Mouse (Mus musculus): ENCODE measurements at regions not wholly inside any gene's neighbourhood (a gene's known extent, or its start where the extent isn't known, plus 50 kb on each side); places are given as distances from the start of the nearest gene placed in this dataset.

DNA sequence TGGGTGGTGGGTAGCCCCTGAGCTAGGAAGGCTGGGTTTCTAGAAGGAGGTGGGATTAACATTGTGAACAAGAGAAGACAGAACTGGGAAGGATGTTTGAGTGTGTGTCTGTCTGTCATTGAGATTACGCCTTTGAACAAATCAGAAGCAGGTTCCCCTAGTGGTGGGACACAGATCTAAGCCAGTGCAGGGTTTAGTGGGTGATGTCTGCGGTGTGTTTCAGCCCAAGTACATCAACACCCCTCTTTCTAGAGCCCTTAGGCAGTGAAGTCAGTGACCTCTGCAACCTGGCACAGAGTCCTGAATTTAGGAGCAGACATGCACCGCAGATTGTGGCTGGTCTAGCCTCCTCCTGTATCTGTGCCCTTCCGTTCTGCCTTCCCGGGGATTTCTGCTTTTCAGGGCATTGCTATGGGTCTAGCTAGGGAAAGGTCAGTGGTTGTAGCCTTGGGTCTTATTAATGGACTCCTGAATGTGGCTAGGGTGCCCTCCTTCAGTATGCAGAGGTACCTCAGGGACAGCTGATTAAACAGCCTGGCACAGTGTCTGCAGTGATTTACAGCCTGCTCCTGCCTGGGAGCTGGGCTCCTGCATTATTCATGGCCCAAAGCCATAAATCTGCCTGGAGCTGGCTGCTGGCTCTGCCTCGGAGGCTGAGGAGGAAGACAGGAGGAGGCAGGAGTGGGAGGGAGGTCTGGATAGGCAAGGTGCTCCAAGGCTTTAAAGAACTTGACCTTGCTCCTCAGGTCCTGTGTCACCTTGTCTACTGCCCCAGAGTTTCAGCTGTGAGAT lies 264.3 kb downstream of the Dysf start:
- peaks cover 11% of the 10 kb centered on the region for H3K4me1 ChIP-seq
- 78% methylated on average over 6 of the region's 6 CpGs for WGBS
- no peak for DNase-seq (ENCODE audit: low spot score)
- peaks cover 11% of the 10 kb centered on the region for H3K27me3 ChIP-seq (ENCODE audit: low read depth, poor library complexity, severe bottlenecking)
- no peaks in the 10 kb centered on the region for H3K9me3 ChIP-seq (replicated peaks)
- 0 out of 2 replicates have a peak overlapping the region, but pooled peaks have one; percentile 33 for H3K27ac ChIP-seq (replicated peaks)
- H3K4me3 ChIP-seq: no peak overlapping the region
- no peaks in the 10 kb centered on the region for H3K36me3 ChIP-seq

DNA sequence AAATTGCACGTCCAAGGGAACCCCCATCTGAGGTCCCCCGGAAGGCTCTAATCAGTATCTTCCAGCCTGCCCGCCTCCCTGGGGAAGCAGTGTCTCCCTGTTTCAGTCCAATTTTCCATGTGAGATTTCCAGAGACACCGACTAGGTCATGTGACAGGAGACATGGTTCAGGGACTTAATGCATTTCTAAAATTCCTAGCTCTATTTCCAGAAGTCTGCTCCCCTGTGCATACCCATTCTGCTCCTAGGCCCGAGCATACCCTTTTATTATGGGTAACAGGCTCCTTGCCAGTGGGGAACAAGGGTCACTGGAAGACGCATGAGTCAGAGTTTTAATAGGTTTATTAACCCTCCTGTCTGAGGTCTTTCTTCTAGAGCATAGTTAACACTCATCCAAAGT lies 263.6 kb downstream of the Dysf start:
- H3K4me1 ChIP-seq: peaks cover 11% of the 10 kb centered on the region
- H3K36me3 ChIP-seq: no peaks in the 10 kb centered on the region
- WGBS: 93% methylated on average over 6 of the region's 6 CpGs
- H3K4me3 ChIP-seq: no peak overlapping the region
- no peak overlapping the region for H3K27ac ChIP-seq (replicated peaks)
- no peak for DNase-seq (ENCODE audit: low spot score)
- H3K9me3 ChIP-seq (replicated peaks): no peaks in the 10 kb centered on the region
- peaks cover 11% of the 10 kb centered on the region for H3K27me3 ChIP-seq (ENCODE audit: low read depth, poor library complexity, severe bottlenecking)

DNA sequence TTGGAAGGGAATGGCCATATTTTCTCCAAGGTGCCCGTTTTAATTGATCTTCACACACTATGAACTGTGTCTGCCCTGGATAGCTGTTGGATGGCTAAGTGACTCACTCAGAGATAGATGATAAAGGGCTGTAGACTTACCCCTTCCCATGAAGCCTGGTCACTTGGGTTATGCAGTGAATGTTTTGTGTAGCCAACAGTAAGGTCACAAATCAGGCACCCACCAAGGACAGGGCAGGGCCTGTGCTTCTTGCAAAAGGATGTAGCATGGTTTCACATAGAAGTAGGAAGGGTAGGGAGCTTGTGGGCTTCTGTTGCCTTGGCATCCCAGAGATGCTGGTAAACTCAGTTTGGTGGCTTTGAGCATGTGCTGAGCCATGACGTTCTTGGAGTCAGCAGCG lies 263.1 kb downstream of the Dysf start:
- no peaks in the 10 kb centered on the region for H3K36me3 ChIP-seq
- no peak overlapping the region for H3K4me3 ChIP-seq
- no peaks in the 10 kb centered on the region for H3K9me3 ChIP-seq (replicated peaks)
- peaks cover 11% of the 10 kb centered on the region for H3K27me3 ChIP-seq (ENCODE audit: low read depth, poor library complexity, severe bottlenecking)
- WGBS: 86% methylated on average over 3 of the region's 3 CpGs
- no peak for DNase-seq (ENCODE audit: low spot score)
- H3K4me1 ChIP-seq: peaks cover 11% of the 10 kb centered on the region
- no peak overlapping the region for H3K27ac ChIP-seq (replicated peaks)

DNA sequence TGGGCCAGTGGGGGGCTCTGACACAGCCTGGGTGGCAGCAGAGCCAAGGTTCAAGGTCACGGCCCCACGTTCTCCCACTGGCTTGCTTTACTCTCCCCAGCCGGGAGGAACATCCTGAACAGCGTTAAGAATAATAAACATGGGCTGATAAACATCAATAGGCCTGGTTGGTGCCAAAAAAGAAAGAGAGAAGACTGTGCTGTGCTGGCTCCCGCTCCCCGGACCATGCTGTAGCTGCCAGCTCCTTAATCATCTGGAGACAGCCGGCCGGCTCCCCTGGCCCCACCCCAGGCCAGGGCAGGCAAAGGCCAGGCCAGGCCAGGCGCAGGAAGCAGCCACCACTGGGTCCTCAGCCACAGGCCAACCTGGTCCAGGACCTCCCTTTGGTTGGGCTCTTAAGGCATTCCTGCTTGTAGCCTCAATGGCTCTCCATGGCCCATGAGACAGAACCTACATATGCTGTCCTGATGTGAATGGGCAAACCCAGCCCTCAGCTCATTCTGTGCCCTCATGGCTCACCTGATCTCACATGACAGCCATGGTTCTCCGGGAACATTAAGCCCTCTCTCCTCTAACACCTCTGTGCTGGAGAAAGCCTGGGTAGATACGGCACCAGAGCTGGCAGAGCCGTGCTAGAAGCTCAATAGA lies 262.3 kb downstream of the Dysf start:
- H3K27ac ChIP-seq (replicated peaks): no peak overlapping the region
- H3K4me1 ChIP-seq: peaks cover 11% of the 10 kb centered on the region
- peaks cover 11% of the 10 kb centered on the region for H3K27me3 ChIP-seq (ENCODE audit: low read depth, poor library complexity, severe bottlenecking)
- 76% methylated on average over 12 of the region's 12 CpGs for WGBS
- peak; percentile 36 for DNase-seq (ENCODE audit: low spot score)
- H3K4me3 ChIP-seq: no peak overlapping the region
- H3K9me3 ChIP-seq (replicated peaks): no peaks in the 10 kb centered on the region
- no peaks in the 10 kb centered on the region for H3K36me3 ChIP-seq

DNA sequence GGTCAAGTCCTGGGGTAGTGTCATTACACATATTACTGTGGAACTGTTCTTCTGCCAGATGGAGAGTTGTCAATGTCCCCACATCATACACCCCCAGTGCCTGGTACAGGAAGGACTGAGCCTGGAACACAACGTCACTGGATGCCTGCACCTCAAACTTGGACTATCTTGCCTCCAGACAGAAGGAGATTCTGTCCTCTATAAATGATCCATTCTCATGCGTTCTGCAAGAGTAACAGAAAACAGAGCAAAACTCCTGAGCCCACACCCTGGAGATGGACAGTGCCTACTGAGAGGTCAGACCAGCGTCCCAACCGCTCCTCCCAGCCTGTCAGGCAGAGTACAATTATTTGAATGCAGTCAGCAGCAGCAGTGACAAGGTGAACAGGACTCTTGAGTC lies 261.1 kb downstream of the Dysf start:
- WGBS: 92% methylated on average over 4 of the region's 4 CpGs
- H3K27me3 ChIP-seq (ENCODE audit: low read depth, poor library complexity, severe bottlenecking): peaks cover 11% of the 10 kb centered on the region
- H3K4me3 ChIP-seq: no peak overlapping the region
- no peak for DNase-seq (ENCODE audit: low spot score)
- no peaks in the 10 kb centered on the region for H3K9me3 ChIP-seq (replicated peaks)
- no peak overlapping the region for H3K27ac ChIP-seq (replicated peaks)
- H3K4me1 ChIP-seq: peaks cover 11% of the 10 kb centered on the region
- H3K36me3 ChIP-seq: no peaks in the 10 kb centered on the region

DNA sequence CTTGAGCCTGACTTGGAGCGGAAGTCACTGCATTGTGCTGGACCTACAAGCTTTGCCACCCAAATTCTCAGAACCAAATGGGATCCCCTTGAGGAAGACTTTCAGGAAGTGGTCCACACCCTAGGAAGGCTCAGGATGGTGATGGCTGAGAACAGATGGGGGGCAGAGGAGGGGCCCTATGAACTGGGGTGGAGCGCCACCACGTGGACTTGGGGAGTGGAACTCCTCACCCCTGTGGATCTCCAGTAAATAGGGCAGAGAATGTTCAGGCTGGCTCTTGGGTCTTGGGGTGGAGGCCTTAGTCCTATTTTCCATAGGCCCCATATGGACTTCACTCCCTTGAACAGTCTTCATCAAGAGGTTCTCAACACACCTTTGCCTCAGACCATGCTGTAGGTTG lies 260.6 kb downstream of the Dysf start:
- Histone ChIP-seq H3K4me3 (no peak overlapping the region), H3K27ac (replicated peaks) (no peak overlapping the region), H3K27me3 (ENCODE audit: low read depth, poor library complexity, severe bottlenecking) (peaks cover 11% of the 10 kb centered on the region), H3K4me1 (peaks cover 11% of the 10 kb centered on the region), H3K9me3 (replicated peaks) (no peaks in the 10 kb centered on the region), H3K36me3 (no peaks in the 10 kb centered on the region)
- 66% methylated on average over 3 of the region's 3 CpGs for WGBS
- DNase-seq (ENCODE audit: low spot score): no peak

DNA sequence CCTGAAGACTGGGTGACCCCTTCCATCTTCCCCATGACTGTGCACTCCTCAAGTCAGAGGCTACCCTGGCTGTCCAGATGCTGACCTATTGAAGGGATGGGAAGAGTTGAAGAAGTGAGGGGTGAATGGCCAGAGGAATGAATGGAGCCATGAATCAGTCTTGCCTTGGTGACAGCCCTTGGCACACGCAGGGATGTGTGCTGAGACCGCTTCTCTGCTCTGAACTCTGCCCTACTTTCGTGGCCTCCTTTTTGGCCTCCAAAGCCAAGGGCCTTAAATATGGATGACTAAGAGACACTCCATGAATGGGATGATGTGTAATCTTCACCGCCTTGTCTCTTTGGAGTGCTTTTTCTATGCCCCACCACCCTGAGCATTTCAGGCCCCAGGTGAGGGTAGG lies 259.7 kb downstream of the Dysf start:
- H3K4me3 ChIP-seq: no peak overlapping the region
- peaks cover 11% of the 10 kb centered on the region for H3K27me3 ChIP-seq (ENCODE audit: low read depth, poor library complexity, severe bottlenecking)
- H3K4me1 ChIP-seq: peaks cover 10% of the 10 kb centered on the region
- 94% methylated on average over 4 of the region's 4 CpGs for WGBS
- H3K36me3 ChIP-seq: no peaks in the 10 kb centered on the region
- no peak for DNase-seq (ENCODE audit: low spot score)
- H3K27ac ChIP-seq (replicated peaks): no peak overlapping the region
- no peaks in the 10 kb centered on the region for H3K9me3 ChIP-seq (replicated peaks)

DNA sequence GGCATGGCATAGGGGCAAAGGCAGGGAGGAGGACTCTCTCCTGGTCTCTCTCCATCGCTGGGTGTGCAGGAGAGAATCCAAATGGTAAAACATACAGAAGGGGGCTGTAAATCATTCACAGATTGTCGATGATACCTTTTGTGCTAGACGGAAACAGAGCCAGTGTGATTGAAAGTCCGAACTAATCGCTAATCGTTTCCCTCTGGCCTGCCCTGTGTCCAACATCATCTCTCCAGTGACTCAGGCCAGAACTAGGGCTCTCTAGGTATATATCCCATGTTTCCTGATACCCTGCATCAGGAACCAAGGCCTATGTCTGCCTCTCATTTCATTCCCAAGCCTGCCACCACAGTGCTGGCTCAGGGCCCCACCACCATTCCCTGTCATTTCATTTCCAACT lies 259.1 kb downstream of the Dysf start:
- H3K4me1 ChIP-seq: peaks cover 5% of the 10 kb centered on the region; the same call in 1 of the 2 replicates
- DNase-seq (ENCODE audit: low spot score): no peak
- H3K9me3 ChIP-seq (replicated peaks): no peaks in the 10 kb centered on the region
- no peak overlapping the region for H3K4me3 ChIP-seq
- WGBS: 95% methylated on average over 6 of the region's 6 CpGs
- H3K27ac ChIP-seq (replicated peaks): no peak overlapping the region
- peaks cover 11% of the 10 kb centered on the region for H3K27me3 ChIP-seq (ENCODE audit: low read depth, poor library complexity, severe bottlenecking)
- no peaks in the 10 kb centered on the region for H3K36me3 ChIP-seq

DNA sequence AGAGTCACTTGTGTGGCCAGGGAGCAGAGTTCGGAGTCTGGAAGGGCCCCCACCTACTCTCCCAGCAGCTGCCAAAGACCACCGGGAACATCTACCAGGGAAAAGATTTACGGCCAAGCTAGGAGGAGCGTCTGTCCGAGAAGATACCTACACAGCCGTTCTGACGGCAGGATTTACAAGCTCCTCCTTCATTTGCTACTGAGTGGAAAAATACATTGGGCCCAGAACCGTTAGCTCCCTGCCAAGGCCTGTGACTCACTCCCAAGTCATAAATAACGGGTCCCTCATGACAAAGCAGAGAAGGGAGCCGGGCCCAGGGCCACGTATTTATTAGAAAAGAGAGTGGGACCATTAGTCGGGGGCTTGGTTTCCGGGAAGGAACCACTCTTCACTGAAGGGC lies 258.3 kb downstream of the Dysf start:
- H3K4me3 ChIP-seq: no peak overlapping the region
- H3K9me3 ChIP-seq (replicated peaks): no peaks in the 10 kb centered on the region
- no peak overlapping the region for H3K27ac ChIP-seq (replicated peaks)
- H3K36me3 ChIP-seq: no peaks in the 10 kb centered on the region
- H3K27me3 ChIP-seq (ENCODE audit: low read depth, poor library complexity, severe bottlenecking): peaks cover 6% of the 10 kb centered on the region; the same call in 1 of the 2 replicates
- WGBS: 90% methylated on average over 13 of the region's 13 CpGs
- peaks cover 5% of the 10 kb centered on the region; the same call in 1 of the 2 replicates for H3K4me1 ChIP-seq
- DNase-seq (ENCODE audit: low spot score): no peak

DNA sequence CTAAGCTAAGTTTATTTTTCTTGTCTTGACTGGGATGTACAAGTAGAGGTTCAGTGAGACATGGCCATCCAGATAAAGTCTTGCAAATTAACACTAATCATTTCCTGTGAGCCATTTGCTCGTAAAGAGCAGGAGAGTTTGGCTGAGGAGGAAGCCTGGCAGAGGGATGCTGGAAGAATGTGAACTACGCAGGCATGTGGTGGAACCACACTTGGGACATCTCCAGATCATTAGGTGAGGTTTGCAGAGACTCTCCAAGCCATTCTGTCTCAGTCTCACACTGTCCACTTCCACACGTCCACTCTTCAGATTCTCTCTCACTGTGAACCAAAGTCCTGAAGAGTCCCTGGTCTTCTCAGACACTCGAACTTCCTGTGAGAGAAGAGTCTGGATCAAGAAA lies 256.3 kb downstream of the Dysf start:
- H3K9me3 ChIP-seq (replicated peaks): no peaks in the 10 kb centered on the region
- WGBS: 89% methylated on average over 4 of the region's 4 CpGs
- H3K4me3 ChIP-seq: no peak overlapping the region
- H3K27me3 ChIP-seq (ENCODE audit: low read depth, poor library complexity, severe bottlenecking): no peaks in the 10 kb centered on the region
- no peaks in the 10 kb centered on the region for H3K36me3 ChIP-seq
- DNase-seq (ENCODE audit: low spot score): no peak
- no peaks in the 10 kb centered on the region for H3K4me1 ChIP-seq
- no peak overlapping the region for H3K27ac ChIP-seq (replicated peaks)

DNA sequence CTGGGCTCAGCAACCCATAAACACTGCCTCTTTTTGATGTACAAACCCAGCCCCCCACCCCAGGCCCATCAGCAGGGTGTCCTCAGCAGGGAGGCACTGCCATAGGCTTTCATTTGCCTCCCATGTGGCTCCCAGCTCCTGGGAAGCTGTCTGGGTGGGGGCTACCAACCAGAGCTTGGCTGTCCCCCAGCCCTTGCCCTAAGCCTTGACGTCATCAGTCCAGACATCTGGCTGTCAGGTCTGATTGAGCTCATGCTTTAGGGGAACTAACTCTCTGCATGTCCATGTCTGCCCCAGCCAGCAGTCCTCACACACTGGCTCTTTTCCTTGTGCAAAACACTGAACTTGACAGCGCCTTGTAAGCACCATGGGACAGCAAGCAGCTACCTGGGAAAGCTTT lies 255.3 kb downstream of the Dysf start:
- WGBS: 58% methylated on average over 2 of the region's 2 CpGs
- no peaks in the 10 kb centered on the region for H3K4me1 ChIP-seq
- H3K27ac ChIP-seq (replicated peaks): no peak overlapping the region
- no peaks in the 10 kb centered on the region for H3K9me3 ChIP-seq (replicated peaks)
- H3K27me3 ChIP-seq (ENCODE audit: low read depth, poor library complexity, severe bottlenecking): no peaks in the 10 kb centered on the region
- H3K36me3 ChIP-seq: no peaks in the 10 kb centered on the region
- DNase-seq (ENCODE audit: low spot score): no peak
- no peak overlapping the region for H3K4me3 ChIP-seq

DNA sequence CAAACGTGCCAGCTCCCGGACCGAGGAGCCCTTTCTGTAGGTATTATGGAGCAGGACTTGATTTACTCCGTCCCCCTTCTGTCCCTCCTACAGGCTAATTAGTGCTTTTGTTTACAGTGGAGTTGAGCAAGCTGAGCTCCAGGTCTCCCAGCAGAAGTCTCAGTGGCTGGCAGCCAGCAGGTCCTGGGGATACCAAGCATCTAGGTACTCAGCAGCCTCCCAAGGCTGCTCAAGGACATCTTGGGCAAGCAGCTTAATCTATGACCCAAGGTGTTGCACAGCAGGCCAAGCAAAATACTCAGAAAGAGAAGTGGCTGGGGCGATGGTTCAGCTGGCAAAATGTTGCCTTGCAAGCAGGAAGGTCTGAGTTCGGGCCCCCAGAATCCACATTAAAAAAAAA lies 254.4 kb downstream of the Dysf start:
- Histone ChIP-seq H3K27me3 (ENCODE audit: low read depth, poor library complexity, severe bottlenecking) (no peaks in the 10 kb centered on the region), H3K4me3 (no peak overlapping the region), H3K36me3 (no peaks in the 10 kb centered on the region), H3K27ac (replicated peaks) (no peak overlapping the region), H3K4me1 (no peaks in the 10 kb centered on the region), H3K9me3 (replicated peaks) (no peaks in the 10 kb centered on the region)
- 64% methylated on average over 6 of the region's 6 CpGs for WGBS
- no peak for DNase-seq (ENCODE audit: low spot score)

DNA sequence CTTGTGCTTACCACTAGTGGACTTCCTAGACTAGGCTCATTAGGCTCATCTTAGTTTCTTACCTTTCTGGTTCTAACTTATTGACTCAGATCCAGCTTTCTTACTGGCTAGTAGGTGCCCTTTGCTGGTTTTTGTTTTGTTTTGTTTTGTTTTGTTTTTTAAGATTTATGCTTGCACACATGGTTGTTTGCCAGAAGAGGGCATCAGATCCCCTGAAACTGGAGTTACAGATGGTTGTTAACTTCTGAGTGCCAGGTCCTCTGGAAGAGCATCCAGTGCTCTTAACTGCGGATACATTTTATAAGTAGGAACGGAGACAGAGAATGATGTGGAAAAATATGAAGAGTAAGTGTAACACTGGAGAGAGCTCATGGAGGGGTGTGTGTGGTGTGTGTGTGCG lies 253.1 kb downstream of the Dysf start:
- no peaks in the 10 kb centered on the region for H3K9me3 ChIP-seq (replicated peaks)
- DNase-seq (ENCODE audit: low spot score): no peak
- no peak overlapping the region for H3K27ac ChIP-seq (replicated peaks)
- no peak overlapping the region for H3K4me3 ChIP-seq
- H3K27me3 ChIP-seq (ENCODE audit: low read depth, poor library complexity, severe bottlenecking): no peaks in the 10 kb centered on the region
- H3K36me3 ChIP-seq: no peaks in the 10 kb centered on the region
- WGBS: 90% methylated on average over 3 of the region's 3 CpGs
- H3K4me1 ChIP-seq: no peaks in the 10 kb centered on the region

Measured in midbrain, embryonic 10.5 days (tissue).